Mouse (Mus musculus) liver, adult (tissue): ENCODE results near the gene Ambra1.

Source experiments
- GATA4 ChIP-seq: IDR thresholded peaks from 2 replicates; pipeline ENCODE4 v1.6.1; 2014; ENCODE audit warnings: mild to moderate bottlenecking, low read length; ENCODE audit not compliant: insufficient replicate concordance

Gene Ambra1

GRCm38 (mm10) chr2:91930761-91931291 lies 200.9 kb downstream of the Ambra1 start:
- TF ChIP-seq GATA4: no peak

- TF ChIP-seq GATA4: no peak
Observed at GRCm38 (mm10) chr2:91931328-91932159, 201.6 kb downstream of the Ambra1 start.

- no peak for TF ChIP-seq GATA4
Observed at GRCm38 (mm10) chr2:91932160-91932711, 202.3 kb downstream of the Ambra1 start, which contains the start of gene Mdk. Gene Mdk, minus strand, starts transcription at chr2:91932297.

GRCm38 (mm10) chr2:91932737-91933350 lies 202.9 kb downstream of the Ambra1 start:
- no peak for TF ChIP-seq GATA4

GRCm38 (mm10) chr2:91933471-91933870 lies 203.5 kb downstream of the Ambra1 start:
- no peak for TF ChIP-seq GATA4

GRCm38 (mm10) chr2:91934016-91934415 lies 204.1 kb downstream of the Ambra1 start:
- TF ChIP-seq GATA4: no peak

GRCm38 (mm10) chr2:91934826-91935525 lies 205.0 kb downstream of the Ambra1 start:
- no peak for TF ChIP-seq GATA4

GRCm38 (mm10) chr2:91936154-91936553 lies 206.2 kb downstream of the Ambra1 start:
- TF ChIP-seq GATA4: no peak

- no peak for TF ChIP-seq GATA4
Observed at GRCm38 (mm10) chr2:91939303-91939935, 209.5 kb downstream of the Ambra1 start.

- no peak for TF ChIP-seq GATA4
Observed at GRCm38 (mm10) chr2:91942356-91942755, 212.4 kb downstream of the Ambra1 start.

- no peak for TF ChIP-seq GATA4
Observed at GRCm38 (mm10) chr2:91944170-91944950, 214.4 kb downstream of the Ambra1 start.

- no peak for TF ChIP-seq GATA4
Observed at GRCm38 (mm10) chr2:91945483-91945882, 215.5 kb downstream of the Ambra1 start, which contains the start of gene Gm9821. Gene Gm9821, plus strand, starts transcription at chr2:91945703.

- no peak for TF ChIP-seq GATA4
Observed at GRCm38 (mm10) chr2:91946836-91947235, 216.9 kb downstream of the Ambra1 start.

- no peak for TF ChIP-seq GATA4
Observed at GRCm38 (mm10) chr2:91947397-91948150, 217.6 kb downstream of the Ambra1 start.

GRCm38 (mm10) chr2:91948151-91948509 lies 218.2 kb downstream of the Ambra1 start:
- peak; percentile 89; the same call in 1 of the 2 replicates for TF ChIP-seq GATA4
